Mouse (Mus musculus): ENCODE data around the gene Nova2.

DNA sequence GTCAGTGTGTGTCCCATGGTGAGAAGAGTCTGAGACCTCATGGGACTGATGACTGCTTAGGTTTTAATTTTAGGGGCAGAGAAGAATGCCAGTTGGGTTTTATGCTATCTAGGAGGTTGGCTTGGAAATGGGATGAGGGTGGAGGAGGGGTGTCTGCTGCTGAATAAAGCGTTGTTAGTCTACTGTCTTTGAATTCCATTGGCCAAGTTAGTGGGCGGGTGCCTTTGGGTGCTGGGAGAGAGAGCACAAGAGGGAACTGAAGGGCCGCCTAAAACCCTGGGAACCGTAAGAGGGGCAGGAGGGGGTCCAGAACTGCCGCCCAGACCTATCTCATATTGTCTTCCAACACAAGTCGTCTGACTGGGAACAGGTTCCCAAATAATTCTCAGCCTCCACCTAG lies 63.1 kb downstream of the Nova2 start:
- TF ChIP-seq CTCF (IDR thresholded peaks at IDR 0.05; ENCODE audit: borderline replicate concordance, extremely low read depth, insufficient read depth, insufficient read length) (no peak), POLR2A (IDR thresholded peaks at IDR 0.05; ENCODE audit: borderline replicate concordance, extremely low read depth, insufficient read depth, insufficient read length, poor library complexity, severe bottlenecking) (no peak)
